Mouse (Mus musculus): Measurements from ENCODE around the gene Saxo1. TPM values are rescaled to one million over a fixed set of nuclear protein-coding genes. Genes with fewer than 3 reads are reported as not detected.

The Saxo1 gene
- polyA plus RNA-seq, 1 experiment from 2014 or later, result not detected

GRCm38 (mm10) chr4:86483013-86483615 lies 75.0 kb downstream of the Saxo1 start:
- no peaks in the 10 kb centered on the region for H3K27me3 ChIP-seq (ENCODE audit: control insufficient read depth, insufficient read depth, low read length)
- no peak overlapping the region for H3K27ac ChIP-seq (ENCODE audit: low read depth, low read length)
- H3K9me3 ChIP-seq (ENCODE audit: control insufficient read depth, low read length), result no peaks in the 10 kb centered on the region
- 92% methylated on average over 6 of the region's 6 CpGs for WGBS
- DNase-seq (ENCODE audit: low spot score) (no peak), ATAC-seq (ENCODE audit: low FRiP score) (no peak)
- H3K4me2 ChIP-seq (replicated peaks; ENCODE audit: low read depth, low read length), result no peak overlapping the region
- no peak overlapping the region for H3K9ac ChIP-seq (ENCODE audit: low read depth, low read length)
- H3K4me1 ChIP-seq (replicated peaks; ENCODE audit: control insufficient read depth, insufficient read depth, low read length), result no peaks in the 10 kb centered on the region
- no peak overlapping the region for H3K4me3 ChIP-seq (ENCODE audit: low read depth, low read length)
- no peaks in the 10 kb centered on the region for H3K36me3 ChIP-seq (ENCODE audit: control insufficient read depth, insufficient read depth, low read length)

- Histone ChIP-seq H3K36me3 (ENCODE audit: control insufficient read depth, insufficient read depth, low read length) (no peaks in the 10 kb centered on the region), H3K27me3 (ENCODE audit: control insufficient read depth, insufficient read depth, low read length) (no peaks in the 10 kb centered on the region), H3K4me1 (replicated peaks; ENCODE audit: control insufficient read depth, insufficient read depth, low read length) (no peaks in the 10 kb centered on the region), H3K9ac (ENCODE audit: low read depth, low read length) (no peak overlapping the region), H3K4me2 (replicated peaks; ENCODE audit: low read depth, low read length) (no peak overlapping the region), H3K9me3 (ENCODE audit: control insufficient read depth, low read length) (no peaks in the 10 kb centered on the region), H3K4me3 (ENCODE audit: low read depth, low read length) (no peak overlapping the region), H3K27ac (ENCODE audit: low read depth, low read length) (no peak overlapping the region)
- ATAC-seq (ENCODE audit: low FRiP score), result no peak
- DNase-seq (ENCODE audit: low spot score), result no peak
- WGBS, result 88% methylated on average over 3 of the region's 3 CpGs
Observed at GRCm38 (mm10) chr4:86480891-86481290, 77.2 kb downstream of the Saxo1 start.

DNA sequence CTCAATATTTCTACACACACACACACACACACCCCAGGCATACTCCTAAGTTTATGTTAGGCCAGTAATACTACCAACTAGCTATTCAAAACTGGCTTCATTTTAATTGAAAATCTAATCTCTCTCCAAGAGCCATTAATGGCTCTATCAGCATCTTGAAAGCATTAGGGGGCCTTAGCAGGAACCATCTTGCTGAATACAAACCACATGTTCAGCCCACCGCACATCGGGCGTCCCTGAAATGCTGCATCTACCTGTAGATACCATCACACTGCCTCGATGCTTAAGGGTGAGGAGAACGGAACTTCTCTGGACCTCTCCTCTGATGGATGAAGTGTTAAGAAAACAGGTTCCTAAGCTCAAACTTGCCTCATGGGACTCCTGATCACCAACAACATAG lies 93.3 kb downstream of the Saxo1 start:
- DNase-seq (ENCODE audit: low spot score) (no peak), ATAC-seq (ENCODE audit: low FRiP score) (no peak)
- H3K4me1 ChIP-seq (replicated peaks; ENCODE audit: control insufficient read depth, insufficient read depth, low read length), result no peaks in the 10 kb centered on the region

DNA sequence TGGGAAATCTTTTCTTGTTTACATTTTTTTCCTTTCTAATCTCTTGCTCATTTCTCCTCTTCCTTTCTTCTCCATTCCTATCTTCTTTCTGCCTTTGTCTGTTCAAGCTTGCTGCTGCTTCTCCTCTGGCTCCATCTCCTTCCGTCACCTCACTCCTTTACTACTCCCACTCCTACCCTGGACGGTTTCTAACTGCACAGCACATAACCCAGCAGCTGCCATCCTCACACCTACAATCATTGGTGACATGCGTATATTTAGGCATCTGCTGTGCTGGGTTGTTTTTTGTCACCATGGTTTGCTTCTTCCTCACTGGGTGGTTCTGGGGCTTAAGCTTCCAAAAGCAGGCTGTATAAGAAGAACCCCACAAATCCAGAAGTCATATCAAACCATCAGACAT lies 107.7 kb downstream of the Saxo1 start:
- no peaks in the 10 kb centered on the region for H3K9me3 ChIP-seq (ENCODE audit: control insufficient read depth, low read length)
- H3K27me3 ChIP-seq (ENCODE audit: control insufficient read depth, insufficient read depth, low read length), result no peaks in the 10 kb centered on the region
- 88% methylated on average over 3 of the region's 3 CpGs for WGBS

More for the DNA sequence above, 93.3 kb downstream of the Saxo1 start:
- no peaks in the 10 kb centered on the region for H3K36me3 ChIP-seq (ENCODE audit: control insufficient read depth, insufficient read depth, low read length)
- no peaks in the 10 kb centered on the region for H3K9me3 ChIP-seq (ENCODE audit: control insufficient read depth, low read length)
- H3K9ac ChIP-seq (ENCODE audit: low read depth, low read length), result no peak overlapping the region
- H3K27me3 ChIP-seq (ENCODE audit: control insufficient read depth, insufficient read depth, low read length), result no peaks in the 10 kb centered on the region
- no peak overlapping the region for H3K4me3 ChIP-seq (ENCODE audit: low read depth, low read length)
- no peak overlapping the region for H3K4me2 ChIP-seq (replicated peaks; ENCODE audit: low read depth, low read length)
- H3K27ac ChIP-seq (ENCODE audit: low read depth, low read length), result no peak overlapping the region
- WGBS, result 79% methylated on average over 5 of the region's 5 CpGs

GRCm38 (mm10) chr4:86436336-86436735 lies 121.8 kb downstream of the Saxo1 start:
- H3K9me3 ChIP-seq (ENCODE audit: control insufficient read depth, low read length), result no peaks in the 10 kb centered on the region
- 89% methylated on average over 3 of the region's 3 CpGs for WGBS
- DNase-seq (ENCODE audit: low spot score) (no peak), ATAC-seq (ENCODE audit: low FRiP score) (no peak)
- H3K27me3 ChIP-seq (ENCODE audit: control insufficient read depth, insufficient read depth, low read length), result no peaks in the 10 kb centered on the region
- no peak overlapping the region for H3K9ac ChIP-seq (ENCODE audit: low read depth, low read length)
- no peak overlapping the region for H3K4me2 ChIP-seq (replicated peaks; ENCODE audit: low read depth, low read length)
- no peaks in the 10 kb centered on the region for H3K4me1 ChIP-seq (replicated peaks; ENCODE audit: control insufficient read depth, insufficient read depth, low read length)
- no peaks in the 10 kb centered on the region for H3K36me3 ChIP-seq (ENCODE audit: control insufficient read depth, insufficient read depth, low read length)
- no peak overlapping the region for H3K4me3 ChIP-seq (ENCODE audit: low read depth, low read length)
- H3K27ac ChIP-seq (ENCODE audit: low read depth, low read length), result no peak overlapping the region

More for the DNA sequence above, 107.7 kb downstream of the Saxo1 start:
- Histone ChIP-seq H3K9ac (ENCODE audit: low read depth, low read length) (no peak overlapping the region), H3K36me3 (ENCODE audit: control insufficient read depth, insufficient read depth, low read length) (no peaks in the 10 kb centered on the region), H3K4me3 (ENCODE audit: low read depth, low read length) (no peak overlapping the region), H3K27ac (ENCODE audit: low read depth, low read length) (no peak overlapping the region), H3K4me1 (replicated peaks; ENCODE audit: control insufficient read depth, insufficient read depth, low read length) (no peaks in the 10 kb centered on the region), H3K4me2 (replicated peaks; ENCODE audit: low read depth, low read length) (no peak overlapping the region)
- no peak for DNase-seq (ENCODE audit: low spot score)
- no peak for ATAC-seq (ENCODE audit: low FRiP score)

DNA sequence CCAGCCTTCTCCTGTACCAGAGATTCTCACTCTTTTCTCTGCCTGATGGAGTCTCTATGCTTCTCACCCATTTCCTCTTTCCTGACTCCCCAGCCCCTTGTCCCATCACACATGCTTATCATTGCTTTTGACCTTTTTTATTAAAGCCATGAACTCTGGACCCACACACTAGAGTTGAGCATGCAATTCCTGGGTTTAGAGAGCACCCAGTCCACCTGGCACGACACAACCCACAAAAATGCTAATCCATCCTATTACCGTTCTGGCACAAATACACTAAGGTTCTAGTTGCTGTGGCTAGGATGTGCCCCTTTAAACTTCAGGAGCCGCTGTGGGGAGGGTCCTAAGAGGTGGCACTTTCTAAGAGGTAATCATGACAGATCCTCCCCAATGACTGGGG lies 122.5 kb downstream of the Saxo1 start:
- Histone ChIP-seq H3K4me2 (replicated peaks; ENCODE audit: low read depth, low read length) (no peak overlapping the region), H3K27ac (ENCODE audit: low read depth, low read length) (no peak overlapping the region), H3K36me3 (ENCODE audit: control insufficient read depth, insufficient read depth, low read length) (no peaks in the 10 kb centered on the region), H3K9ac (ENCODE audit: low read depth, low read length) (no peak overlapping the region), H3K27me3 (ENCODE audit: control insufficient read depth, insufficient read depth, low read length) (no peaks in the 10 kb centered on the region), H3K9me3 (ENCODE audit: control insufficient read depth, low read length) (no peaks in the 10 kb centered on the region), H3K4me3 (ENCODE audit: low read depth, low read length) (no peak overlapping the region), H3K4me1 (replicated peaks; ENCODE audit: control insufficient read depth, insufficient read depth, low read length) (no peaks in the 10 kb centered on the region)
- DNase-seq (ENCODE audit: low spot score) (no peak), ATAC-seq (ENCODE audit: low FRiP score) (no peak)
- 86% methylated on average over 3 of the region's 3 CpGs for WGBS

- Histone ChIP-seq H3K4me1 (replicated peaks; ENCODE audit: control insufficient read depth, insufficient read depth, low read length) (no peaks in the 10 kb centered on the region), H3K27me3 (ENCODE audit: control insufficient read depth, insufficient read depth, low read length) (no peaks in the 10 kb centered on the region), H3K4me3 (ENCODE audit: low read depth, low read length) (no peak overlapping the region), H3K27ac (ENCODE audit: low read depth, low read length) (no peak overlapping the region), H3K9me3 (ENCODE audit: control insufficient read depth, low read length) (no peaks in the 10 kb centered on the region), H3K9ac (ENCODE audit: low read depth, low read length) (no peak overlapping the region), H3K36me3 (ENCODE audit: control insufficient read depth, insufficient read depth, low read length) (no peaks in the 10 kb centered on the region), H3K4me2 (replicated peaks; ENCODE audit: low read depth, low read length) (no peak overlapping the region)
- WGBS, result 92% methylated on average over 6 of the region's 6 CpGs
- DNase-seq (ENCODE audit: low spot score) (no peak), ATAC-seq (ENCODE audit: low FRiP score) (no peak)
Observed at GRCm38 (mm10) chr4:86428091-86428745, 129.9 kb downstream of the Saxo1 start.

GRCm38 (mm10) chr4:86427312-86427711 lies 130.8 kb downstream of the Saxo1 start:
- 76% methylated on average over 5 of the region's 5 CpGs for whole genome bisulfite sequencing

GRCm38 (mm10) chr4:86426549-86426948 lies 131.6 kb downstream of the Saxo1 start:
- H3K4me1 ChIP-seq (replicated peaks; ENCODE audit: control insufficient read depth, insufficient read depth, low read length), result no peaks in the 10 kb centered on the region
- H3K4me2 ChIP-seq (replicated peaks; ENCODE audit: low read depth, low read length), result no peak overlapping the region
- H3K36me3 ChIP-seq (ENCODE audit: control insufficient read depth, insufficient read depth, low read length), result no peaks in the 10 kb centered on the region
- H3K4me3 ChIP-seq (ENCODE audit: low read depth, low read length), result no peak overlapping the region
- DNase-seq (ENCODE audit: low spot score) (peak; percentile 28), ATAC-seq (ENCODE audit: low FRiP score) (peak; percentile 51; the same call in 1 of the 2 replicates)
- no peaks in the 10 kb centered on the region for H3K9me3 ChIP-seq (ENCODE audit: control insufficient read depth, low read length)
- no peaks in the 10 kb centered on the region for H3K27me3 ChIP-seq (ENCODE audit: control insufficient read depth, insufficient read depth, low read length)
- whole genome bisulfite sequencing, result 48% methylated on average over 11 of the region's 11 CpGs
- H3K9ac ChIP-seq (ENCODE audit: low read depth, low read length), result no peak overlapping the region
- no peak overlapping the region for H3K27ac ChIP-seq (ENCODE audit: low read depth, low read length)

More at GRCm38 (mm10) chr4:86427312-86427711, 130.8 kb downstream of the Saxo1 start:
- H3K4me3 ChIP-seq (ENCODE audit: low read depth, low read length), result no peak overlapping the region
- H3K36me3 ChIP-seq (ENCODE audit: control insufficient read depth, insufficient read depth, low read length), result no peaks in the 10 kb centered on the region
- no peaks in the 10 kb centered on the region for H3K27me3 ChIP-seq (ENCODE audit: control insufficient read depth, insufficient read depth, low read length)
- no peaks in the 10 kb centered on the region for H3K9me3 ChIP-seq (ENCODE audit: control insufficient read depth, low read length)
- no peak for ATAC-seq (ENCODE audit: low FRiP score)
- no peak overlapping the region for H3K27ac ChIP-seq (ENCODE audit: low read depth, low read length)
- no peaks in the 10 kb centered on the region for H3K4me1 ChIP-seq (replicated peaks; ENCODE audit: control insufficient read depth, insufficient read depth, low read length)
- no peak for DNase-seq (ENCODE audit: low spot score)
- H3K9ac ChIP-seq (ENCODE audit: low read depth, low read length), result no peak overlapping the region
- H3K4me2 ChIP-seq (replicated peaks; ENCODE audit: low read depth, low read length), result no peak overlapping the region

All from hindbrain, embryonic 11.5 days (tissue).